Mouse (Mus musculus) megakaryocyte-erythroid progenitor cell, adult 5-6 weeks (primary cell): ENCODE measurements around the gene Kbtbd12. TPM values are rescaled to one million over a fixed set of nuclear protein-coding genes. Genes with fewer than 3 reads are reported as not detected.

Experiments
- ATAC-seq: replicated peaks from 2 replicates; pipeline ENCODE4 v1.8.0; 2016; ENCODE audit warnings: mild to moderate bottlenecking, inconsistent platforms; ENCODE audit not compliant: severe bottlenecking, poor library complexity, low FRiP score, low TSS enrichment
- total RNA-seq, 2 experiments: library from RNA; stranded (forward) in 1 of 2; stranded (reverse) in 1 of 2; fragments of 200-1000, 215-1000 nt in 1 of 2; fragments of >200 nt in 1 of 2; fragmentation: Nextera tagmentation in 1 of 2; gene quantifications; 2 replicates each; pipeline ENCODE4 v1.2.3; 2014 to 2017

The Kbtbd12 gene
- total RNA-seq, 2 experiments from 2014 or later, result 0.47 to 0.98 TPM

DNA sequence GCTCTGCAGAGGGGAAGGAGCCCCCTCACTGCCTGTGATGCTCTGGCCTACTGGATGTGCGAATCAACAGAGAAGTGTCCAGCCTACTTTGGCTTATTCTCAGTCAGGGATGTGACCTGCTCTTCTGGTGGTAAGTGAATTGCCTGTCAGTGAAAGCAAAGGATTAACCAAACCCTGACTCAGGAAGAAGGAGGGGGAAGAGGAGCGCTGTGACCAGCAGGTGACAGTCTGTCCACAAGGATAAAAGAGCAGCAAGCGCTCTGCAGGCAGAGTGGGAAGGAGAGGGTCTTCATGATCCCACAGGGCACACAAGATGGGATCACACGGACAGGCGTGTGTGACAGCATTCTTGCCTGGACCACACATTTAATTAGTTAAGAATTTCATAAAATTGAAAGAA, 78.1 kb downstream of the Kbtbd12 start:
- no peak for ATAC-seq

DNA sequence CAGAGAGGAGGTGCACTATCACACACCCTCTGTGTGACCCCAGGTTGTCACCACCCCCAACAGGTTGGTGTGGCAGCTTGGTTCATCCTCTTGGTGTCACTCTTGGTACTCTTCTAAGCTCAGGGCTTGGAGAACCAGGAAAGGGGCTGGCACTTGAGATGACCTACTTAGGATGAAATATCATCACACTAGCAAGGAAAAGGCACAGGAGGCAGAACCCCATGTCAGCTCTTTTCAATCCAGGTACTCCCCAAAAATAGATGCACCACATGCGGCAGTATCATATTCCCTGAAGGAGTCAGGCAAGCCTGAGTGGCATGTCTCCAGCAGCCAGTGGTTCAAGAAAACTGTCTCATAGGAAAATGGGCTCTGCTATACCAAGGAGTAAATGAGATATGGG, 79.7 kb downstream of the Kbtbd12 start:
- ATAC-seq, result no peak

DNA sequence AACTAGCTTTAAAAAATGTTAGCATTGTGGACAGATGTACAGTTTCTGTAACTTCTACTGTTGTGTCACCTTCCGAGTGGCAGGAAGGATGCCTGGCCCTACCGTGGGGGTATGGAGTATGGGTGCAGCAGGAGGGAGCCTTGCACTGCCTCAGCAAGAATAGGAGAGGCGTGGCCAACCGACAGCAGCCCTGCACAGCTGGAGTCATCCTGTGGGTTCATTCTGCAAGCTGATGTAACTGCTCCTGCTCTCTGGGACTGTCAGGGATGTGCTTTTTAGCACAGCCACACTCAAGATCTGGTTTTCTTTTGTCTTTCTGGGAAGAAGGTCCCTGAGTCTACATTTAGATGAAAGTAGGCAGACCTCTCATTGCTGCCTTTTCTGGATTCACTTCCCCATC, 80.2 kb downstream of the Kbtbd12 start:
- ATAC-seq, result peak; percentile 63; the same call in 1 of the 2 replicates

DNA sequence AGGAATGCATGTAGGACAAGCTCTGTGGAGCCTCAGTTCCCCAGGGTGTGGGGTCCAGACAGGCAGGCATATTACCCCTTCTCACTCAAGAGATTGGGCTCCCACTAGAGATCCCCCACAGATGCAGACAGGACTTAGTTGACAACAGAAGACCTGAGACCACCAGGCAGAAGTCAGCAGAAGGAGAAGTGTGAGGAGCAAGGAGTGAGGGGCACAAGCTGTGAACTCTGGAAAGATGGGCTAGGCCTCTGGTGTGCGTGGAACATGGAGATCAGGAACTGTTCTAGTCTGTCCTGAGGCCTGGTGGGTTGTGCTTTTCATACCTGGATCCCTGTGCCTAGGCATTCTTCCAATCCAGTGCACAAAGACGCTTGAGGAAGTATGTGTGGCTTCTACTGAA, 87.8 kb downstream of the Kbtbd12 start:
- ATAC-seq, result no peak

DNA sequence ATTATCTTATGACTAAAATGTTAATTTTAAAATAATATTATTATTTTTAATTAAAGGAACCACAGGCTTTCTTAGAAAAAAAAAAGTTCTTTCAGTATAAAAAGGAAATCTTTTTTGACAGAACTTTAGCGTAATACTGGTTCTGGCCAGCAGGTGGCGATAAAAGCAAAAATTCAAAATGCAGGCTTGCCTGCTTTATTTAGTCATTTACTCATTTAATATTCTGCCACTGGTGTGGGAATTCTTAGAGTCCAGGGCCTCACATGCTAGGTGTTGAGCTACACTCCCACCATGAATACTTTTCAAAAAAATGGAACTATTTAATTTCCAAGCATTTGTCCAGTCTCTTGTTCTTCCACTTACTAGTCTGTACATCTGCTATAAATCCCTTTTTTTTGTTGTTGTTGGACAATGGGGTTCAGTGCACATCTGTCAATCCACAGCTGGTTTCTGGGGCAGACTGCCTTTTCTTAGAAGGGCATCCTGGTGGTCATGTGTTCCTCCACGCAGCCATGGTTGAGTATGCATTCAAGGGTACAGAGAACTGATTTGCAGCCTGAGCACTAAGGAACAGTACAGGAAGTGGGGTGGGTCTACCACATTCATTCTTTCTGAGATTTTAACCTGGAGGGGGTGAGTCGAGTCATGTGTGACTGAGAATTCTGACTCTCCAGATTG, 88.5 kb downstream of the Kbtbd12 start:
- no peak for ATAC-seq

GRCm38 (mm10) chr6:88548405-88549049, 89.2 kb downstream of the Kbtbd12 start:
- peak; percentile 56 for ATAC-seq

DNA sequence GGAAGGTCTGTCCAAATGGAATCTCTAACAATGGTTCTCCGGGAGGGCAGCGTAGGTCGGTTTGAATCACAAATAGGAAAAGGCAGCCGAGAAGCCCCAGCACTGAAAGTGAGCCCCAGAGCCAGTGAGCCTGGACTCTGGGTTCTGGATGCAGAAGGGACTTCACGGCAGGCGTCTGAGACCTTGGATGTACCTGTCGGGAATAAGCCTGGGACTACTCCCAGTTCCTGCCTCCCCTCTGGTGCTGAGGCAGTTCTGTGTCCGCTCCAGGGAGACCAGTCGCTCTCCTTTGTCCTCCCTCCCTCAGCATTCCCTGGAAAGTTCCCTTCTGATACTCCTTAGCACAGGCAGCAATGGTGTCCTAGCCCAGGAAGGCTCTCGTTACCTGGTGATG, 92.4 kb downstream of the Kbtbd12 start:
- ATAC-seq, result no peak

DNA sequence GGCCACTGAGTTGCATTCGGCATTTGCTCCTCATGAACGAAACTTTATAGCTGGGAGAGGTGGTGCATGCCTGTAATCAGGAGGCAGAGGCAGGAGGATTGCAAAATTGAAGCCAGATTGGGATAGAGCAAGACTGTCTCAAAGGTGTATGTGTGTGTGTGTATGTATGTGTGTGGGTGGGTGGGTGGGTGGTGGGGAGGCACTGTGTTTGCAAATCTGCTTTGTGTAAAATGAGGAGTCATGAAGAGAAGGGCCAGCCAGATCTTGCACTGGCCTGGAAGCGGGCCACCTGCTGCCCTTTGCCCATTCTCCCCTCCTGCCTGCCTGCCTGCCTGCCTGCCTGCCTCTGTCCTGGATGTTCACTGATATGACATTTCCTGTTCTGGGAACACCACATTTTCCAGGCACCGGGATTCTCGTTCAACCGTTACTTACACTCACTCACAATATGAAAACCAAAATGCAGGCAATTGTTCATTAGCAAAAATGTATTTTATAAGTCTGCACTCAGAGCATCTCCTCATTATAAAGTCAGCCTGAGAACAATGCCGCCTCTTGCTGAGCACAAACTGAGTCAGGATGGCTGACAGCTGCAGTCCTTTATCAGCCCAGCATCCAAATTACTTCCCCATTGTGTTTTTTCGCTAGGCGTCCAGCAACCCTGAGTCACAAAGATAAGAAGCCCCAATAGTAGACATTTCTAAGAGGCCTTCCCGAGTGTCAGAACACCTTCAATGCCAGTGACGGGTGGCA, 92.9 kb downstream of the Kbtbd12 start:
- peak; percentile 77 for ATAC-seq

DNA sequence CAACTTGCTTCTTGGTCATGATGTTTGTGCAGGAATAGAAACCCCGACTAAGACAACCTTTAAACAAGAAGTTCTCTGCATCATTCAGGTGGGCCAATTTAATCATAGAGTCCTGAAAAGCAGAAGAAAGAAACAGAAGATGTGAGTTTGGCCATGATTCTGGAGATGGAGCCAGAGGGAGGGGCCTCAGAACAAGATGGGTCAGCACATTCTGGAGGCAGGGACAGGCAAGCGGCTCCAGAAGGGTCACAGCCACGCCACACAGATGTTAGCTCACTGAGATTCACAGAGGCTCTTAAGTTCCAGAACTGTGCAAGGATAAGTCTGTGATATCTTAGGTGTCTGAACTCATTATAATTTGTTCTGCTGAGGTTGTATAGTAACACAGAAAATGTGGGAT, 93.5 kb downstream of the Kbtbd12 start:
- no peak for ATAC-seq

DNA sequence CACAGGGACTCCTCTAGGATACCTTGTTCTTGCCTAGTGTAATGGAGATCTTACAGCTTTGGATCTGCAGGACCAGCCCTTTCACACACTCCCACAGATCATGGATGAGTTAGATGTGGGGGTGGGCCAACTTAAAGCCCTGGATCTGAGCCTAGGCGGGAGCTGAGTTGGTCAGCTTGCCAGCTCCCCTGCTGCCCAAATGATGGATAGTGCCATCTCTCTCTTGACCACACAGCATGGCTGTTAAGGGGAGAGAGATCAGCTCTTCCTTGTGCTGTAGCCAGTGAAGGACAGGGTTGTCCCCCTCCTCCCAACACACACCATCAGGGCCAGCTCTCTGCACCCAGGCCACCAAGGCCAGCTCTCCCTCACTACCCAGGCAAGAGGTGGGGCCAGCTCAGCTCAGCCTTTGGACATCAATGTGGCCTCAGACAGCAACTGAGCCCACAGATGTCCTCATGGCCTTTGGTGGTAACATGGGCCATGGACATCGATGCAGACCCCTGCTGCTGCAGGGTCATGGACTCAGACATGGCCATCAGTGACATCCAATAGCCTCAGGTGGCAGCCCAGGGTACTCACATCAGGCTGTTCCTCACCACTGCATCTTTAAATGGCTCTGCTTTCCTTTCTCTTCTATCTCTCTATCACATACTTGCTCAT, 97.5 kb downstream of the Kbtbd12 start:
- ATAC-seq, result no peak

GRCm38 (mm10) chr6:88530306-88530705, 107.4 kb downstream of the Kbtbd12 start:
- ATAC-seq, result no peak

GRCm38 (mm10) chr6:88524056-88524455, 113.7 kb downstream of the Kbtbd12 start:
- no peak for ATAC-seq

- no peak for ATAC-seq
These were observed 114.3 kb downstream of the Kbtbd12 start for GRCm38 (mm10) chr6:88523451-88523850.

GRCm38 (mm10) chr6:88523043-88523442, 114.7 kb downstream of the Kbtbd12 start:
- no peak for ATAC-seq

- no peak for ATAC-seq
These were observed 115.1 kb downstream of the Kbtbd12 start for GRCm38 (mm10) chr6:88522606-88523005.

GRCm38 (mm10) chr6:88521821-88522220, 115.9 kb downstream of the Kbtbd12 start:
- ATAC-seq, result no peak

DNA sequence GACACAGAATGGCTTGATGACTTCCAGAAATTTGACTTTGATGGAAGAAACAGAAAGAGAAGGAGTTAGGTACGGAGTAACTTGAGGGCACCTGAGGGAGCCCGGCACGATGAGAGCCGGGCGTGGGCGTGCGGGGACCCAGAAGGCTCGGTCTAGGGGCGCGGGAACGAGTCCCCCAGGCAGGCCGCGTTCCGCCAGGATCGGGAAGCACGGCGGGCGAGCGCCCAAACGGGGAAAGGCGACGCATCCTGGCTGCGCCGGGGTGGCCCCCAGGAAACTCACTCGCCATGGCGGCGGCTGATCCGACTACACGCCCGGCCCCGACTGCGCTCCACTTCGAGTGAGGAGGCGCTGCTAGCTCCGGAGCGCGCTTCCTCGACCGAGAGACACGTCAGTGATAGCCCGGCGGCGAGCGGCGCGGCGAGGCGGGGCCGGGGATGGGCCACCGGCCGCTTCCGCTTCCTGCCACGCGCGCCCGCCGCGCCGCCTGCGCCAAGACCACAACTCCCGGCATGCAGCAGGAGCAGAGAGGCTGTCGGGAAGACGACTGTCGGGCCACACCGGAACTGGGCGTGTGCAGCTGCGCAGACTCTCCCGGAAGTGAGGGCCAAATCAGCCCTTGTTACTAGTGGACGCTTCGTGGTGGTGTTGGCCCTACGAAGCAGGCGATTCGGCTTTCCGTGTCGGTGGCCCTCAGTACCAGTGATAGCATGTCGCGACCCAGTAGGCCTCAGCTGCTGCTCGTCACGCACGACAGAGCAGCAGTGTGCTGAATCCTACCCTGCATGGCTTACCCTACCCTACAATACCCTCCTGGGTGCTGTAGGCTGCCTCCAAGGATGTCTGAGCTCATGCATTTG, 119.1 kb downstream of the Kbtbd12 start, which contains the start of gene Sec61a1:
TSS of gene Sec61a1 (minus strand) at position 502 of the 860 bp plus-strand sequence.
- ATAC-seq, result peak; percentile 94

DNA sequence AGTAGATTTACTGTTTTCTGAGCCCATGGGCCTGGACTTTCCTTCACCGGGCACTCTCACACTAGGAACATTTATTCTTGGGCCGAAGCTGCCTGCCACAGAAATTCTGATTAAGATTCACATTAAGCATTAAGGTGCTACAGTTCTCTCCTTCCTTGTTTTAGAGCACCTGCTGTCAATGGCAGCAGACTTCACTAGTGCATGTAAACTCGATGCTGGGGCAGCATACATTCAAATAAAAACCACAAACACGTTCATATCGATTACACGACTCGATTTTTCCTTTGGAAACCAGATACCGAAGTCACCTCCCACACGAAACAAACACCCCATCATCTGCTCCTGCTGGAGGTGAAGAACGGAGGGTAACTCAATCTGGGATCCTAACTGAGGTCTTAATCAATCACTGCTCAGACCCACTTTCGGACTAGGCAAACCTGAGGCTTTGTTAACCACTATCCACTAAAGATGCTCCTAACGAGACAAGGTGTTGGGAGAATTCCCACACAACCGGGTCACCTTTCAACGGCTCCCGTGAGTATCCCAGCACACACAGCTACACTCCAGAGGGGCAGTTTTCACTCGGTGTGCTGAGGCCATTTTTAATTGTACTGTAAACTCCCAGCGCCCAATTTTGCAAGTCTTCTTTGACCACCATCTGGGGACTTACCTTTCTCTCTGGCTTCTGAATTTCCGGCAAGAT, 119.9 kb downstream of the Kbtbd12 start:
- ATAC-seq, result no peak

- no peak for ATAC-seq
These were observed 121.1 kb downstream of the Kbtbd12 start for GRCm38 (mm10) chr6:88516667-88517066.
